Mouse (Mus musculus): Measurements from ENCODE around the gene Gmcl1.

DNA sequence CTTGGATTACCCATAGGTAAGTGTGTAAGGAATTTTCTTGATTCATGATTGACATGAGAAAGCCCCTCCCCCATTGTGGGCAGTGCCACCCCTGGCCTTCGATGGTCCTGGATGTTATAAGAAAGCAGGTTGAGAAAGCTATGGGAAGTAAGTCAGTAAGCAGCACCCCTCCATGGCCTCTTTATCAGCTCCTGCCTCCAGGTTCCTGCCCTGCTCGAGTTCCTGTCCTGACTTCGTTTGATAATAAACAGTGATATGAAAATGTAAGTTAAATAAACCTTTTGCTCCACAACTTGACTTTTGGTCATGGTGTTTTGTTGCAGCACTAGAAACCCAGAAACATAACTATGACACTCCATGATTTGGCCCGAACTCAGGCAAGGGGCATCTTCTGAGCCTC lies 16.6 kb upstream of the Gmcl1 start:
- TF ChIP-seq CTCF (IDR thresholded peaks at IDR 0.05; ENCODE audit: low read depth, low read length) (no peak), POLR2A (IDR thresholded peaks at IDR 0.05; ENCODE audit: extremely low read depth, insufficient read depth, low read length) (no peak)
